Mouse (Mus musculus): Measurements from ENCODE around the gene Adgrb3. TPM values are rescaled to one million over a fixed set of nuclear protein-coding genes. Genes with fewer than 3 reads are reported as not detected.
A peak's percentile ranks its signal among the peaks of the same experiment; 100 is the strongest.

Adgrb3 gene
- polyA plus RNA-seq, 1 experiment: 47.2 TPM

DNA sequence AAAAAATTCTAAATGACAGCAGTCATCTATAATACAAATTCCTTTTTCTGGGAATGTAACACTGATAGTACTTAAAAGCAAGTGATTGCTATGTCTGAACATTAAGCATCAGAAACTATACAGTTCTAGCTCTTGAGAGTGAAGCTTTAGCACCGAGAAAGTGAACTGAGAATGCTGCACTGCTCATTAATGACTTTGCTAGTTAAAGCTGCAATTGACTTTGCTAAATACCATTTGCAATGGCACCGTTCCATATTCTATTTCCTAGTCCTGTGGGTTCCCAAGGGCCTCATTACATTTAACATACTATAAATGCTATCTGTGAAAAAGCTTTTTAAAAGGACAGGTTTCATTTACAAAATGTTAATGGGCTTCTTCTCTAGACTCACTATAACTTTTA, 414.4 kb downstream of the Adgrb3 start:
- DNase-seq (ENCODE audit: low read depth): peak; percentile 59
- TF ChIP-seq CTCF (IDR thresholded peaks at IDR 0.05; ENCODE audit: borderline replicate concordance, extremely low read depth, insufficient read depth, insufficient read length) (no peak), POLR2A (IDR thresholded peaks at IDR 0.05; ENCODE audit: borderline replicate concordance, extremely low read depth, insufficient read depth, insufficient read length, poor library complexity, severe bottlenecking) (no peak)

DNA sequence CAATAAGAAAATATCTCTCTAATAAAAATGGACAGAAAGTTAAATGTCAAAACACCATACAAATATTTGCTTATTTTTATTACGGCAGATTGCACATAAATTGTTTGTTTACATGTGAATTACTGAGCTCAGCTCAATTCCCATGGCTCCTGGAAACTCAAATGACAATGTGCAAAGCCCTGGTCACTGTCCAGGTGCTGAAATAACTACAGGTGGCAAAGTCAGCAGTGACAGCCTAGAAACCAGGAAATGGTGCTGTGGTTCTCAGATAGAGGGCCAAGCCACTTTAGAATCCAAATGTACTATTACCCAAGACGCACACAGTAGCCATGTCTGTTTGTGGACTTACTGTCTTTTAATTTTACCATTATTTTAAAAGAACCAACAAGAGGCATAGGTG, 465.3 kb downstream of the Adgrb3 start:
- TF ChIP-seq CTCF (IDR thresholded peaks at IDR 0.05; ENCODE audit: borderline replicate concordance, extremely low read depth, insufficient read depth, insufficient read length) (no peak), POLR2A (IDR thresholded peaks at IDR 0.05; ENCODE audit: borderline replicate concordance, extremely low read depth, insufficient read depth, insufficient read length, poor library complexity, severe bottlenecking) (no peak)
- no peak for DNase-seq (ENCODE audit: low read depth)

DNA sequence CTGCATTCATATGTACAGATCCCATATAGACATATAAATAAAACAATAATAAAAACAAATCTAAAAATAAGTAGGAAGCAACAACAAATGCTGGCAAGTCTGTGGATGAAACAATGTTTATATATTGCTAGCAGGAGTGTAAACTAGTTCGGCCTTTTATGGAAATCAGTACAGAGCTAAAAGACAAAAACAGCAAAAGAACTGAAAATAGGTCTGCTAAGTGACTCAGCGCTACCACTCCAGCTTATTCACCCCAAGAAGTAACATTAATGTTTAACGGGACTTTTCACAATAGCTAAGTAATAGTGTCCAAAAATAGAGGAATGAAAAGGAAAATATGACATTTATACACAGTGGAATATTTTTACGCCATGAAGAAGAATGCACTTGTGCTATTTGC, 471.0 kb downstream of the Adgrb3 start:
- DNase-seq (ENCODE audit: low read depth): no peak
- TF ChIP-seq POLR2A (IDR thresholded peaks at IDR 0.05; ENCODE audit: borderline replicate concordance, extremely low read depth, insufficient read depth, insufficient read length, poor library complexity, severe bottlenecking): no peak
- TF ChIP-seq CTCF (IDR thresholded peaks at IDR 0.05; ENCODE audit: borderline replicate concordance, extremely low read depth, insufficient read depth, insufficient read length): no peak

DNA sequence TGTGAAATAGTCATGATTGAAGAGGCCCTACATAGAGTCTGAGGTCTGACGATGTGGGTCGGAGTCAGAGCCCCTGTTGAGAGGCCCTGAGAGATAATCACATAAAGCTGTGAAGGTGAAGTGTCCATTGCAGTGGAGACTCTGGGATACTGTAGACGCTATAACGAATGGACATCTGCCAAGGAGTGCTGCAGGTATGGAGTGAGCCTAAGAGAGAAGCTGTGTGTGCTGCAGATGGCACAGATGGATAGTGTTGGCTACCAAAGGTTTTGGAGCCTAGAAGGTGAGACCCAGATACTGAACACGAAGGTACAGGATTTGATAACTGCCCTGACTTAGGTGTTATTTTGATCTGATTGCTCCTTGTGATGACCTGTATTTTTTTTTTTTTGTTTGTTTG, 474.0 kb downstream of the Adgrb3 start:
- DNase-seq (ENCODE audit: low read depth): no peak

DNA sequence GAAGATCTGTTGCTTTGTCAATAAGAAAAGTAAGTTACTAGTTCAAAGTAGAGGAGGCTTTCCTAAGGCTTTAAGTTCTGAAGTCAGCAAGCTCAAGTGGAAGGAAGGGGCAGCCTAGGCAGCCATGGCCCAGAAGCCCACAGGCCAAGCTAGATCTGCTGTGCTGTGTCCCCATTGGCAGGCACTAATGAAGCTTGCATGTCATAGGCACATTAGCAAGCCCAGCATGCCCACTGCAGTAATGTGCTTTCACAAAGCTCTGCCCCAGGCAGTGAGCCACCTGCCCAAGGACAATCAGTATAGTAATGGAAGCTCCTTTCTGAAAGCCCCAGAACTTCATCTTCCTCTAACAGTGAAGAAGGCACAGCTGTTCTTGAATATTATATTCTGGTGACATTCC, 484.6 kb downstream of the Adgrb3 start:
- TF ChIP-seq CTCF (IDR thresholded peaks at IDR 0.05; ENCODE audit: borderline replicate concordance, extremely low read depth, insufficient read depth, insufficient read length): no peak
- peak; percentile 17 for DNase-seq (ENCODE audit: low read depth)

More for the DNA sequence above, 474.0 kb downstream of the Adgrb3 start:
- TF ChIP-seq CTCF (IDR thresholded peaks at IDR 0.05; ENCODE audit: borderline replicate concordance, extremely low read depth, insufficient read depth, insufficient read length) (no peak), POLR2A (IDR thresholded peaks at IDR 0.05; ENCODE audit: borderline replicate concordance, extremely low read depth, insufficient read depth, insufficient read length, poor library complexity, severe bottlenecking) (no peak)

DNA sequence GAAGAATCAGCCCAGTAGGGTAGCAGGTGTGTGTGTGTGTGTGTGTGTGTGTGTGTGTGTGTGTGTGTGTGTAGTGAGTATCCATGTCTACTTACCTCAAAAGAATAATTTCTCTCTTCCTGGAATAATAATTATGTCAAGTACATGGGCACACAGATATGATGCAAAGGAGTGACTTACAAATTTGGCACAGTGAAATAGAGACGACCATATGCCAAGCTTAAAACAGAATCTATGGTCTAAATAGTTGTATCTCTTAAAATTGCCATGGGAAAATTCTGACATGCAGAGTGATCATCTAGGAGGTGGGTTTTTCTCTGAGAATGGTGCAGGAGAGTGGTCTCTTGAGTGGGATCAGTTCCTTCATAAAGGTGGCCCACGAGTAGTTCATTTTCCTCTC, 504.1 kb downstream of the Adgrb3 start:
- no peak for DNase-seq (ENCODE audit: low read depth)
- TF ChIP-seq POLR2A (IDR thresholded peaks at IDR 0.05; ENCODE audit: borderline replicate concordance, extremely low read depth, insufficient read depth, insufficient read length, poor library complexity, severe bottlenecking): no peak
- no peak for TF ChIP-seq CTCF (IDR thresholded peaks at IDR 0.05; ENCODE audit: borderline replicate concordance, extremely low read depth, insufficient read depth, insufficient read length)

DNA sequence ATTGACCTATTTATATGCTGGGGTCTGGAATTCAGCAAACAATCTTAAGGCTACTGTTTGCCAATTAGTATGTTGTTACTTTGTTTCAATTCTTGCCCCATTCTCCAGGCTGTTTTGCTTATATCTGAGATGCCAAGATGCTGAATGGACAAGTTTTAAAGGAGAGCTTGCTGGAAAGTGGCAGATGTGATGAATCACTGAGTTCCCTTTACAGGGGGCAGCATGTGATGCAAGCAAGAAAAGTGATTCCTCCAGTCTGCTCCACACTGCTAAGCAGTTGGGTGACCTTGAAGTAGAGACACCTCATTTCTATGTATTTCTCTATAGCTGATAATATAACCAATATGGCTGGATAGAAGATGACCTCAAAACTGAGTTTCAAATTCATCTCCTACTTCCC, 512.4 kb downstream of the Adgrb3 start:
- TF ChIP-seq POLR2A (IDR thresholded peaks at IDR 0.05; ENCODE audit: borderline replicate concordance, extremely low read depth, insufficient read depth, insufficient read length, poor library complexity, severe bottlenecking): no peak
- no peak for TF ChIP-seq CTCF (IDR thresholded peaks at IDR 0.05; ENCODE audit: borderline replicate concordance, extremely low read depth, insufficient read depth, insufficient read length)
- DNase-seq (ENCODE audit: low read depth): no peak

DNA sequence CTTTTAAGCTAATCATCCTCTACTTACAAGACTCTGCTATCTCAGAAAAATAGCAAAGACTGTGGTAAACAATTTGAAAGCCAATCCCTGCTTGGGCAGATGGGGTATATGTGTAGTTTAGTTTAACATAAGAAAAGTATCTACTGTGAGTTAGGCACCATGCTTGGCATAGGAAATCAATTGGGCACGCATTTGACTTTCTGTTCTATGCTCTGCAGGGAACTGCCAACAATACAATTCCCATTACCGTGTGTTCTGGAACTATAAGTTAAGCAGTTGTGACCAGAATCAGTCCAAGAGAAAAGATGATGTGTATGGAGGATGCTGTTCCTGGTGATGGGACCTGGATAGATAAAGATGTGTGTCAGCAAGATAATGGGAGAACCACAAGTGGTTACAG, 517.2 kb downstream of the Adgrb3 start:
- DNase-seq (ENCODE audit: low read depth): peak; percentile 28

DNA sequence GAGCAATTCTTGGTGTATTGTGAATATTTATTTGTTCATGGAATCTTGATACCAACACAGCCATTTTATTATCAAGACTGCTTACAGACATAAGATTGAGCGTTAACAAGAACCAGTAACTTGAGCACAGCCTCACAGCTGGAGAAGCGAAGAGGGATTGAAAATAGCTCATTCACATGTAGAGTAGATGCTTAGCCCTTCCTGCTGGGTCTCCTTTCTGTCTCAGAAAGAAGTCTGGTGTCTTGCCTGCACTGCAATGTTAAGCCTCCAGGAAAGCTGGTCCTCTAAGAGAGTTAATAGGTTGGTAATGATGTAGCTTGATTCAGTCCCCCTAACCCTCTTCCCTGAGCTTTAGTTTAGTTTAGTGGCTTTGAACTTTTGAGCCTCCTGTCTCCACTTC, 519.4 kb downstream of the Adgrb3 start:
- DNase-seq (ENCODE audit: low read depth): peak; percentile 37
- TF ChIP-seq POLR2A (IDR thresholded peaks at IDR 0.05; ENCODE audit: borderline replicate concordance, extremely low read depth, insufficient read depth, insufficient read length, poor library complexity, severe bottlenecking) (no peak), CTCF (IDR thresholded peaks at IDR 0.05; ENCODE audit: borderline replicate concordance, extremely low read depth, insufficient read depth, insufficient read length) (no peak)

More for the DNA sequence above, 517.2 kb downstream of the Adgrb3 start:
- TF ChIP-seq CTCF (IDR thresholded peaks at IDR 0.05; ENCODE audit: borderline replicate concordance, extremely low read depth, insufficient read depth, insufficient read length) (no peak), POLR2A (IDR thresholded peaks at IDR 0.05; ENCODE audit: borderline replicate concordance, extremely low read depth, insufficient read depth, insufficient read length, poor library complexity, severe bottlenecking) (no peak)

DNA sequence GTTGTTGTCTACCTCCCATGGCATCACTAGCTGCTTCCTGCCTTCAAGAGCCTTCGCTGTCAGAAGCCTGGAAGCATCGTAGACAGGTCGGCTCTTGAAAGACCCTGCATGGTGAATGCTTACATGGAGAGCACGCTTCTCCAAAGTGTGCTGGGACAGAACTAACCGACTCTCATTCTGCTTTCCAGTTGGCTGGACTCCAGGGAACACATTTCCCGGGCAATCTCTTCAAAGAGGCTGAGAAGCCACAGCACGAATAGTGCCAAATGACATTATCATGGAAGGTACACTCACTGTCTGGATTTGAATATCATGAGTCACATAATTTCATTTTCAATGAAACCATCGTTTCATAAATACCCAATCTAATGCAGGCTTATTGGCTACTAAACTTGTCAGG, 548.0 kb downstream of the Adgrb3 start:
- no peak for TF ChIP-seq POLR2A (IDR thresholded peaks at IDR 0.05; ENCODE audit: borderline replicate concordance, extremely low read depth, insufficient read depth, insufficient read length, poor library complexity, severe bottlenecking)
- TF ChIP-seq CTCF (IDR thresholded peaks at IDR 0.05; ENCODE audit: borderline replicate concordance, extremely low read depth, insufficient read depth, insufficient read length): no peak
- peak; percentile 47 for DNase-seq (ENCODE audit: low read depth)

DNA sequence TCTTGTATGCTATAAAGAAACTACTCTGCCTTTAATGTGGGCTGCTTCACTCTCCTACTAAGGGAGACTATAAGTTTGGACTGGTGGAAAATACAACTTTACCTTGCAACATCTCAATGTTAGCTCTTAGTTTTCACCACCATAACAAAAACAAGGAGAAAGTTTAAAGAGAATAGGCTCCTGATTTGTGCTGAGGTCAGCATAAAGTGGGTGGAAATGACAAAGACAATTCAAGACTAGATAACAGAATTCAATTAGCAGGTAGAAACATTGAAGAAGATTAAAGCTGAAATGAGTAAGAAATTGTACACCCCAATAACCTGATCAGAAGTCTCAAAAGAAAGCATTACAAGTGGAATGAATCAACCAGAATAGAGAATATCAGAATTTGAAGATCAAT, 578.9 kb downstream of the Adgrb3 start:
- TF ChIP-seq POLR2A (IDR thresholded peaks at IDR 0.05; ENCODE audit: borderline replicate concordance, extremely low read depth, insufficient read depth, insufficient read length, poor library complexity, severe bottlenecking): no peak
- TF ChIP-seq CTCF (IDR thresholded peaks at IDR 0.05; ENCODE audit: borderline replicate concordance, extremely low read depth, insufficient read depth, insufficient read length): no peak
- no peak for DNase-seq (ENCODE audit: low read depth)

DNA sequence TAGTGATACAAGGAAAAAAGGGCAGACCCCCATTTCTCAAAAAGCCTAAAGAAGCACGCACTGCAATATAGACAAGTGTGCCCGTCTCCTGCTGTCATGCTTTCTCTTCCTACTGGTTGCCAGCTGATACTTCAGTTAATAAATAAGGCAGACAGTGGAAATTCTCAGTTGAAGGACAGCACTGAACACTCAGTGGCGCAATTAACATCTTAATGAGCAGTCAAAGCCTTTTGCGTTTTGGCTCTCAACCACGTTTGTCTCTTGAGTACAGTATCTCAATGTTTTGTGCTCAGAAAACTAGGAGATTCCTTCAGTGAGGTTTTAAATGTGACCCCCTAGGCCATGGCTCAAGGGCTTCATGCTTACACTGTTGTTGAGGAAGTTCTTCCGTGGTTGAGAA, 587.1 kb downstream of the Adgrb3 start:
- peak; percentile 59 for DNase-seq (ENCODE audit: low read depth)
- TF ChIP-seq POLR2A (IDR thresholded peaks at IDR 0.05; ENCODE audit: borderline replicate concordance, extremely low read depth, insufficient read depth, insufficient read length, poor library complexity, severe bottlenecking): no peak
- TF ChIP-seq CTCF (IDR thresholded peaks at IDR 0.05; ENCODE audit: borderline replicate concordance, extremely low read depth, insufficient read depth, insufficient read length): no peak

All from brain, embryonic 14.5 days (tissue).